Mouse (Mus musculus) forebrain, embryonic 13.5 days (tissue): ENCODE results near the gene Ttc30a2. TPM values are rescaled to one million over a fixed set of nuclear protein-coding genes. Genes with fewer than 3 reads are reported as not detected.
"Not testable (repeated sequence)": the region's sequence is repeated elsewhere in the genome, so short reads cannot be mapped to it uniquely, and the experiment has no call there.

Source experiments
- ATAC-seq: fragments of 200-750 bp; cut with Nextera tagmentation; 2 replicates; pipeline ENCODE4 v1.8.0; 2017
- H3K27ac ChIP-seq: fragments of 300-500 bp; sonication (generic); 2 replicates; pipeline ENCODE4 v1.5.1; 2015; ENCODE audit warnings: inconsistent platforms, mild to moderate bottlenecking, moderate library complexity
- H3K27me3 ChIP-seq: fragments of 300-500 bp; sonication (generic); 2 replicates; pipeline ENCODE4 v1.6.1; 2015; ENCODE audit warnings: mild to moderate bottlenecking, inconsistent platforms
- H3K36me3 ChIP-seq: fragments of 300-500 bp; sonication (generic); 2 replicates; pipeline ENCODE4 v1.6.1; 2015; ENCODE audit warnings: mild to moderate bottlenecking, inconsistent platforms; ENCODE audit not compliant: poor library complexity, severe bottlenecking
- H3K4me1 ChIP-seq: fragments of 300-500 bp; sonication (generic); 2 replicates; pipeline ENCODE4 v1.6.1; 2015; ENCODE audit warnings: inconsistent platforms
- H3K4me2 ChIP-seq: fragments of 300-500 bp; sonication (generic); 2 replicates; pipeline ENCODE4 v1.6.1; 2015; ENCODE audit warnings: inconsistent platforms, mild to moderate bottlenecking, moderate library complexity
- H3K4me3 ChIP-seq: fragments of 300-500 bp; sonication (generic); 2 replicates; pipeline ENCODE4 v1.5.1; 2015; ENCODE audit warnings: mild to moderate bottlenecking, inconsistent platforms
- H3K9ac ChIP-seq: fragments of 300-500 bp; sonication (generic); 2 replicates; pipeline ENCODE4 v1.6.1; 2015; ENCODE audit warnings: mild to moderate bottlenecking, inconsistent platforms
- H3K9me3 ChIP-seq: fragments of 300-500 bp; sonication (generic); replicated peaks from 2 replicates; pipeline ENCODE4 v1.6.1; 2016; ENCODE audit warnings: inconsistent platforms
- WGBS: fragments of 180-500 bp; shearing (Covaris S2); methylation state at CpG from one replicate; pipeline ENCODE4 v1.1.7; 2015; 5-methylcytosine and 5-hydroxymethylcytosine counted together
- polyA plus RNA-seq: library from polyadenylated mRNA; unstranded; fragments of >200 nt; fragmentation: Nextera tagmentation; extraction: Ambion mirVana; gene quantifications from 2 replicates; pipeline ENCODE4 v1.2.1, GENCODE M21; 2015

Gene Ttc30a2
- polyA plus RNA-seq, 1 experiment from 2014 or later: 0.56 TPM

DNA sequence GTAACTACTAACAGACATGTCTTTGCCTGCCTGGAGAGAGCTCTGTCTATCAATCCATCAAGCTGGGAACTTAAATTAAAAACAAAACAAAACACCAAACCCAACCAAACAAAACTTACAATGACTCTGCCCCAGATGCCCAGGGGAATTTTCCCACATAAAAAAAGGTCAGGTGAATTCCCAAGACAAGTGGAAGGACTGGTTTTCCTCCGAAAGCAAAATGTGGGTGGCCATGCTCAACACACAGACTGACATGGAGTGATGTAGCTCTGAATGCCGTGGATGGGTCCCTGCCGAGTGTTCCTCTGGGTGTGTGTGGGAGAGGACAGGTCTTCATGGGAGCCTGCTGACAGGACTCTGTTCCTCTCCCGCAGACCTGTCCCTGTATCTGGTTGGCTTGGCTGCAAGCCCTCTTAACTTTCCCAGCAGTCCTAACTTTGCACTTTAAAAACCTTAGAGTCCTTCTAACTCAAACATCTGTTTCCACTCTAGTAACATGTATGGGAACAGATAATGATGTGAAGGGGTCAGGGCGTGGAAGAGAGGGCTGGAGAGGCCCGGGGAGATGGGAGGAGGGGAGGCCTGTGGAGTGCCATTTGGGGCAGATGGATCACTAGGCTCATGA, 13.7 kb upstream of the Ttc30a2 start:
- ATAC-seq: no peak
- Histone ChIP-seq H3K36me3 (no peaks in the 10 kb centered on the region), H3K27ac (no peak overlapping the region), H3K9me3 (no peaks in the 10 kb centered on the region), H3K4me2 (no peak overlapping the region), H3K27me3 (no peaks in the 10 kb centered on the region), H3K4me3 (no peak overlapping the region), H3K4me1 (peaks cover 37% of the 10 kb centered on the region), H3K9ac (no peak overlapping the region)
- WGBS: 78% methylated on average over 6 of the region's 6 CpGs

DNA sequence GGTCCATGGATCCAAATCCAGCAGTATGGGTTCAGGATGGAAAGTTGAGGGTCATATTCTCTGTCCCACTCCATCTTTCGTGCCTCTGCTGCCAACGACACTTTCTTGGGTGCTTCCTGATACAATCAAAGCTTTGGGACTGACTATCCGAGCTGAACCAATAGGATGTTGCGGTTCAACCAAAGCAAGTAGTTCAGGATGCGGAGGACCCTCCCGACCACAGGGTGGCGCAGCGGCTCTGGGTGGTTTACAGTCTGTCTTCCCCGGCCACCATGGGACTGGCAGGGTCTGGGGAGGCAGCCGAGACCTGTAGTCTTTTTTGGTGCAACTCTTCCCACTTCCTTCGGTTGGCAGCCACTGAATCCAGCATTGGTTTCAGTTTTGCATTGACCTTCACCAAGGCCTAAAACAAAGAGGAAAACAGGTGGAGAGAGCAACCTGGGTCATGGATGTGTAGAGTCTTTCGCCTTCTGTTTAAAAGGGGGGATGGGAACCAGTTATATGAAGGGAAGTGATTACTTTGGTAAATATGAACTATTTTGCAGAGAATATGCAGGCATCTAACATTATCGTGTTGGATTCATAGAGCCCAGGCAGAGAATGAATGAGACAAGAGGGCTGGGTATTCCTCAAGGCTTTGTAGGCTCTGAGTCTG, 13.0 kb upstream of the Ttc30a2 start:
- Histone ChIP-seq H3K4me3 (no peak overlapping the region), H3K9me3 (no peaks in the 10 kb centered on the region), H3K4me2 (no peak overlapping the region), H3K36me3 (no peaks in the 10 kb centered on the region), H3K27ac (peak overlapping the region; percentile 25; the same call in 1 of the 2 replicates), H3K4me1 (peaks cover 37% of the 10 kb centered on the region), H3K27me3 (no peaks in the 10 kb centered on the region), H3K9ac (no peak overlapping the region)
- 56% methylated on average over 13 of the region's 13 CpGs for WGBS
- ATAC-seq: no peak; the same call in 1 of the 2 replicates

DNA sequence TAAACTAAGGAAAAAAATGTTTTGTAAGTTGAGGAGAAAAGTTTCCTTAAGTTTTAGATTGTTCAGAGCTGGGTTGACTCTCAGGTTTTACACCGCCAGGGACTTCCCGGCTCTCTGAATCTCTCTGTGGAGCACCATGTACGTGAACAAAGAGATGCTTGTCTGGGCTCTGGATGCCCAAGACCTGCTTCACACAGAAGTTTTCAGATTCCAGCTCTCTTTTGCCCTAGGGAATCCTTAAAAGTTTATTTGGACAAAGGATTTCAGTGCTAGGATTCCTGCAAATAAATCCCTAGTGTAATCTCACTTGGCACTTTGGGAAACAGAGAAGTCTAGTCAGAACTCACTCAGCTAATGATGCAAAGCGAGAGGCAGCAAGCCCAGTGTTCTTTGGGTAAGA, 11.7 kb upstream of the Ttc30a2 start:
- peaks cover 40% of the 10 kb centered on the region for H3K4me1 ChIP-seq

DNA sequence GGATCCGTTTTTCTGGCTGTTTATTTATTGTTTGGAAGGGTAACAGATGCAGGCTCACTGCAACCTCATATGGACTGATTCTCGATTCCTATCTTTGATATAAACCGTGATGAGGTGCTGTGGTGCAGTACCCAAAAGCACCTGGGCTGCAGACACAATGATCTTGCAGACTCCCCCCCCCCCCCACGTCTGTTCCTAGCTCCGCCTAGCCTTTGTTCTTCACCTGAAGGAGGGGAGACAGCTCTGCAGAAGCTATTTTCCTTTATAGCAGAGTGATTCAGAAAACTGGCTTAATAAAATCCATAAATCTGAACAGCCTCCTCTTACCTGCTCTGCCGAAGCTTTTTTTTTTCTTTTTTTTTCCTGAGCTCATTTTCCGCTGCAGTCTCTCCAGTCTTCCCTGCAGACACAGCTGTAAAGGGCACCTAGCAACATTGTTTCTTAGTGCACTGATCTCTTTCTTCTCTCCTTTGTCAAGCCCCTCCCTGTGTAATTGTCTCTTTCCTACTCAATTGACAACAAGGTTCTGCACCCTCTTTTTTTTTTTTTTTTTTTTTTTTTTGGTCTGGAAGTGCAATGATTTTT, 10.9 kb upstream of the Ttc30a2 start:
- no peaks in the 10 kb centered on the region for H3K27me3 ChIP-seq
- H3K27ac ChIP-seq: peak overlapping the region; percentile 73
- H3K36me3 ChIP-seq: no peaks in the 10 kb centered on the region
- H3K4me1 ChIP-seq: peaks cover 40% of the 10 kb centered on the region
- 0 out of 2 replicates have a peak overlapping the region, but pooled peaks have one; percentile 5 for H3K4me2 ChIP-seq
- no peaks in the 10 kb centered on the region for H3K9me3 ChIP-seq
- no peak overlapping the region for H3K4me3 ChIP-seq
- WGBS: 48% methylated on average over 7 of the region's 7 CpGs
- H3K9ac ChIP-seq: no peak overlapping the region
- ATAC-seq: peak; percentile 36; the same call in 1 of the 2 replicates

More for the DNA sequence above, 11.7 kb upstream of the Ttc30a2 start:
- H3K27me3 ChIP-seq: no peaks in the 10 kb centered on the region
- H3K9me3 ChIP-seq: no peaks in the 10 kb centered on the region
- H3K27ac ChIP-seq: no peak overlapping the region
- no peak overlapping the region for H3K9ac ChIP-seq
- WGBS: 62% methylated on average over 4 of the region's 4 CpGs
- no peak overlapping the region for H3K4me3 ChIP-seq
- no peak for ATAC-seq
- no peak overlapping the region for H3K4me2 ChIP-seq
- H3K36me3 ChIP-seq: no peaks in the 10 kb centered on the region

DNA sequence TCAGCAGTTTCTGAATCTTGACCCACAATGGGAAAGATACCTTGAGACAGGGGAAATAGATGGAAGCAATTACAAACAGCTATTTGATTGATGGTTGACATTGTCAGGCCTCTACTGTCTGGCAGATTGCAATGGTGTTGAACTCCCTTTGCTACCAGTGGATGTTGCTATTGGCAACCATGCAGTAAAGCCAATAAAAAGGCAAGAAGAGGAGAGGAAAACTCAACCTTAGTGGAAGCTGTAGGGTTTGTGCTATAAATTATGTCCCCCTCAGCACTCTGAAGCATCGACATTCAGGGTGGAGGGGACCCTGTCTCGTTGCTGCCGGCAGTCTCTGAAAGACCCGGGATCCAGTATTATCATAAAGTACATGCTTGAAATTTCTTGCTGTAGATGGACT, 10.4 kb upstream of the Ttc30a2 start:
- H3K4me2 ChIP-seq: 0 out of 2 replicates have a peak overlapping the region, but pooled peaks have one; percentile 5
- no peak overlapping the region for H3K4me3 ChIP-seq
- H3K4me1 ChIP-seq: peaks cover 40% of the 10 kb centered on the region
- no peak overlapping the region for H3K9ac ChIP-seq
- ATAC-seq: peak; percentile 34
- WGBS: 74% methylated on average over 4 of the region's 4 CpGs
- peak overlapping the region; percentile 73 for H3K27ac ChIP-seq
- no peaks in the 10 kb centered on the region for H3K27me3 ChIP-seq
- H3K9me3 ChIP-seq: no peaks in the 10 kb centered on the region
- H3K36me3 ChIP-seq: no peaks in the 10 kb centered on the region

DNA sequence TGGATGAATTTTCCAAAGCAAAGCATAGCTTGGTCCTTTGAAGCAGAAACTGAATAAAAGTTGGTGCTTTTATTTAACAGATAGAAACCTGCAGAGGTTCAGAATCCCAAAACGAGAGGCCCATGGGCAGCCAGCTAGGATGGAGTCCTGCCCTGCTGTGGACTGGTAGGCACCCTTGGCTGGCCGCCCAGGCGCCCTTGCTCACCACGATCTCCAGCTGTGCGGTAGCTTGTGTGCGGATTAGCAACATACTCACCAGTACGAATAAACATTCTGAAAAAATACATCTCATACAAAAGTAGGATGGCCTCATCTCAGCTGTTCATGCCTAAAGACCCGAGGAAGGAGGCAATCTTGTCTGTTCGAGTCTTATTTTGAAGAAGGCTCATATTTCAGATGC, 9.8 kb upstream of the Ttc30a2 start:
- H3K27me3 ChIP-seq: no peaks in the 10 kb centered on the region
- H3K27ac ChIP-seq: peak overlapping the region; percentile 73
- H3K36me3 ChIP-seq: no peaks in the 10 kb centered on the region
- WGBS: 71% methylated on average over 9 of the region's 9 CpGs
- peaks cover 40% of the 10 kb centered on the region for H3K4me1 ChIP-seq
- no peak overlapping the region for H3K4me3 ChIP-seq
- no peaks in the 10 kb centered on the region for H3K9me3 ChIP-seq
- H3K4me2 ChIP-seq: no peak overlapping the region
- no peak overlapping the region for H3K9ac ChIP-seq
- ATAC-seq: no peak

DNA sequence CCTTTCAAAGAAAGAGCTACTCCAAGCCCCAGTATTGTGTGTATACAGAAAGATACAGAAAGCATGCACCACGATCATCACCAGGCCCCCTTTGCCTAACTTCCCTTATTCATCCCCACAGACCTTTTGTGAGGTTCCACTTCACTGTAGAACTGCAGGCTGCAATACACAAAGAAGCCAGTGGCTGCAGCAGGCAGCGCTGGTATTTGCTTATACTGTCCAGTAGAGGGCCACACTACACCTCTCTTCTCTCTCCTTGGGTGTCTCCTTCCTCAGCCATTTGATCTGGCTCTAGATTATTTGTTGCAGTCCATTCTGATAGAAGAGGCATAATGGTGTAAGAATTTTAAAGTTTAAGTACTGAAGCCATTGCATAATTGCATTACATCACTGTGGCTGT, 7.2 kb upstream of the Ttc30a2 start:
- H3K4me1 ChIP-seq: peaks cover 23% of the 10 kb centered on the region
- H3K27me3 ChIP-seq: no peaks in the 10 kb centered on the region
- H3K36me3 ChIP-seq: no peaks in the 10 kb centered on the region
- H3K4me2 ChIP-seq: peak overlapping the region; percentile 19; the same call in 1 of the 2 replicates
- H3K27ac ChIP-seq: no peak overlapping the region
- ATAC-seq: peak; percentile 73
- 3% methylated on average over 2 of the region's 2 CpGs for WGBS
- H3K9ac ChIP-seq: no peak overlapping the region
- H3K9me3 ChIP-seq: no peaks in the 10 kb centered on the region
- no peak overlapping the region for H3K4me3 ChIP-seq

DNA sequence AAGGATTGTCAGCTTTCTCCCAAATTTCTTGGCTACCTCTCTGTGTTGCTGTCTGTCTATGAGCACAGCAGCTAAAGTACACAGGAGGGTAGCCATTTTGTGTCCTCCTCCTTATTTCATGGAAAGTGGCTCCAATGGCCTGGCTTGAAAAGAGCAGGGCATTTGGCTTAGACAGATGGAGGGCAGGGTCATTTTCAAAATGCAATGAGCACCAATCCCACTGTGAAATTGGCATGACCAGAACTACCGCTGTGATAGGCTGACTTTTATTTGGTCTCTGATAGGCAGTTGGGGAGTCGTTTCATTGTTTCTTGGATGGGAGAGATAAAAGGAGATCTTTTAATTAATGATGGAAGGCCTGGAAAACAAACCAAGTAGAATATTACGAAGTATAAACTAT, 5.9 kb upstream of the Ttc30a2 start:
- Histone ChIP-seq H3K36me3 (no peaks in the 10 kb centered on the region), H3K4me1 (peaks cover 17% of the 10 kb centered on the region), H3K4me2 (no peak overlapping the region), H3K27ac (no peak overlapping the region), H3K9ac (no peak overlapping the region), H3K9me3 (no peaks in the 10 kb centered on the region), H3K27me3 (no peaks in the 10 kb centered on the region), H3K4me3 (no peak overlapping the region)
- 85% methylated on average over 3 of the region's 3 CpGs for WGBS
- no peak for ATAC-seq

DNA sequence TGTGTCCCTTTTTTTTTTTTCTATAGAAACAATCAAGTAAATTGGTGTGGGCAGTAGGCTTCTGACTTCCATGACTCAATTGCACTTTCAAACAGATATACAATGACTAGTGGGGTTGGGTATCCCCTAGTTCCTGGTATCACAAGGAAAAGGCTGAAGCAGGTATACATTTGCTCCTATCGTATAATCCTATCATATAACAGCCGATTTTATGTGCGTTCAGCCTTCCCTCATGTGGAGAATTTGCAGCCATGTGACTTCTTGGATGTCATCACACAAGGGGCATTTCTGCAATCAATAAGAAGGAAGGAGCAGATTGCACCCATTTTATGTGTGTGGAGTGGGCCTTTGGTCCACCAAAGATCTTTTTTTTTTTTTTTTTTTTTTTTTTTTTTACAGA, 5.1 kb upstream of the Ttc30a2 start:
- Histone ChIP-seq H3K4me3 (no peak overlapping the region), H3K4me1 (peaks cover 10% of the 10 kb centered on the region), H3K36me3 (no peaks in the 10 kb centered on the region), H3K9me3 (no peaks in the 10 kb centered on the region), H3K27ac (no peak overlapping the region), H3K9ac (no peak overlapping the region), H3K27me3 (no peaks in the 10 kb centered on the region), H3K4me2 (no peak overlapping the region)
- 97% methylated on average over 3 of the region's 3 CpGs for WGBS
- no peak for ATAC-seq

DNA sequence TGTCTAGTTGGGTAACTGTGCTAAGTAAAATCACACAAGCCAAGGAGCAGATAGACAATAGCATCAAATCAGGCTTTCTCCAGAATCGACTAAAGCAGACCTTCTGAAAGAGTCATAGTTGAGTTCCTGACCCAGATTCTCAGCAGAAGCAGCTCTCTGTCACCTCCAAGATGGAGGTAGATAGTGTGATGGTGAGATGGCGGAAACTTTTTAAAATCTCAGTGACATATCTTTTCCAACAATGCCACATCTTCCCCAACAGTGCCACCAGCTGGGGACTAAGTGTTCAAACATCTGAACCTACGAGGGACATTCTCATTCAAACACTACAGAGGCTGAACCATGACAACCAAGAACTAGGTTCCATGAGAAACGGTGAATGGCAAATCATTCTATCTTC, 4.7 kb upstream of the Ttc30a2 start:
- no peak overlapping the region for H3K9ac ChIP-seq
- no peak overlapping the region for H3K27ac ChIP-seq
- ATAC-seq: no peak

DNA sequence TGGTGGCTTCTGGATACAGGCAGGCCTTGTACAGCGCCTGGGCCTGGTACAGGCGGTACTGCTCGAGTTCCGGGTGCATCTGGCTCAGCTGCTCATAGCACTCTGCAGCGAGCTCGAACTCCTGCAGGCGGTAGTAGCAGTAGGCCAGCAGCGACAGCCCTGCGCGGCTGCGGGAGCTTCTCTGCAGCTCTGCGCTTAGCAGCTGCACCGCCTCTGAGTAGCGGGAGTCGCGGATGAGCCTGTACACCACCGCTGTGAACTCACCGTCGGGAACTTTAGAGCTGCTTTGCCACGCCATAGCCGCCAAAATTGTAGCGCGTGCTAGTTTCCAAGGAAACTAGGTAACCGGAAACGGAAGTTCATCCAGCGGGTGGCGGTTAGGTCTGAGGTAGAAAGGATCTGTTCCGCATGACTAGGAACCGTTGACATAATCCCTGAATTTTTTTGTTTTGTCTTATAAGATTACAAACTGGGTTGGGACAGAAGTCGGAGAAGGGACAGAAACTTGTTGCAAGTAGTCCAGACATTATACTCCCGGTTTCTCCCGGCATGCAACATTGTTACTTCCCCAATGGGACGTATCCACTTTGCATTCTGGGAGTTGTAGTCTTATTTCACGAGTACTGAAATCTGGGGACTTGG, 3.6 kb upstream of the Ttc30a2 start, which contains the start of gene Ttc30a1:
Gene Ttc30a1 (minus strand): TSS at position 528 of the 642 bp plus-strand sequence.
- WGBS: 2% methylated on average over 30 of the region's 34 CpGs
- H3K27ac ChIP-seq, H3K36me3 ChIP-seq, H3K27me3 ChIP-seq, H3K4me1 ChIP-seq, H3K9me3 ChIP-seq: not testable (repeated sequence)
- ATAC-seq: peak; percentile 80
- Histone ChIP-seq H3K4me2 (peak within 1 kb of the TSS; percentile 64), H3K9ac (peak within 1 kb of the TSS; percentile 37; the same call in 1 of the 2 replicates), H3K4me3 (peak within 1 kb of the TSS; percentile 47)

More for the DNA sequence above, 4.7 kb upstream of the Ttc30a2 start:
- Histone ChIP-seq H3K27me3 (no peaks in the 10 kb centered on the region), H3K36me3 (no peaks in the 10 kb centered on the region), H3K4me3 (no peak overlapping the region), H3K4me1 (peaks cover 5% of the 10 kb centered on the region; the same call in 1 of the 2 replicates), H3K4me2 (no peak overlapping the region), H3K9me3 (no peaks in the 10 kb centered on the region)
- 94% methylated on average over 4 of the region's 4 CpGs for WGBS

DNA sequence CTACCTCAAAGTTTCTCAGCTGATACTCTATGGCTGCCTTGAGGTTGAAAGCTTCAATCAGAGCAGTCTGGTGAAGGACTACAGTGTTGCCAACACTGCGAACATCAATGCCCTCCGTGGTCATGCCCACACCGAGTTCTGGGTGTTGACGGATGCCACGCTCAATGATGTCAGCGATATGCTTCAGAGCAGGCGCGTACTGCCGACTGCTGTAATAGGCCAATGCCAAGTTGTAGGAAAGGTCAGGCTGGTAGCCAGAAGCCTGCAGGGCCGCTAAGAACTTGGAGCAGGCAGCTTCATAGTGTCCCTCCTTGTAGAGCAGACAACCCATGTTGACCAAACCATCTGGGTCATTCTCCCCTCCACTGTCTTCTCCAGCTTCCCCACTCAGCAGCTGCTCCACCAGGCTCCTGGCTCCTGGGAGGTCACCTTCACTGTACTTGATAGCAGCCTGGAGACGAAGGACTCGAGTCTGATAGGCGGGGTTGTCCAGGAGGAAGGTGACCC, 3.0 kb upstream of the Ttc30a2 start:
- Histone ChIP-seq H3K4me2 (peak overlapping the region; percentile 64), H3K9ac (0 out of 2 replicates have a peak overlapping the region, but pooled peaks have one; percentile 37), H3K4me3 (peak overlapping the region; percentile 47)
- not testable (repeated sequence) for H3K9me3 ChIP-seq, H3K27ac ChIP-seq, H3K27me3 ChIP-seq, H3K36me3 ChIP-seq, H3K4me1 ChIP-seq
- WGBS: 98% methylated on average over 13 of the region's 13 CpGs
- ATAC-seq: peak; percentile 19; the same call in 1 of the 2 replicates
